In the genomic region with DNA sequence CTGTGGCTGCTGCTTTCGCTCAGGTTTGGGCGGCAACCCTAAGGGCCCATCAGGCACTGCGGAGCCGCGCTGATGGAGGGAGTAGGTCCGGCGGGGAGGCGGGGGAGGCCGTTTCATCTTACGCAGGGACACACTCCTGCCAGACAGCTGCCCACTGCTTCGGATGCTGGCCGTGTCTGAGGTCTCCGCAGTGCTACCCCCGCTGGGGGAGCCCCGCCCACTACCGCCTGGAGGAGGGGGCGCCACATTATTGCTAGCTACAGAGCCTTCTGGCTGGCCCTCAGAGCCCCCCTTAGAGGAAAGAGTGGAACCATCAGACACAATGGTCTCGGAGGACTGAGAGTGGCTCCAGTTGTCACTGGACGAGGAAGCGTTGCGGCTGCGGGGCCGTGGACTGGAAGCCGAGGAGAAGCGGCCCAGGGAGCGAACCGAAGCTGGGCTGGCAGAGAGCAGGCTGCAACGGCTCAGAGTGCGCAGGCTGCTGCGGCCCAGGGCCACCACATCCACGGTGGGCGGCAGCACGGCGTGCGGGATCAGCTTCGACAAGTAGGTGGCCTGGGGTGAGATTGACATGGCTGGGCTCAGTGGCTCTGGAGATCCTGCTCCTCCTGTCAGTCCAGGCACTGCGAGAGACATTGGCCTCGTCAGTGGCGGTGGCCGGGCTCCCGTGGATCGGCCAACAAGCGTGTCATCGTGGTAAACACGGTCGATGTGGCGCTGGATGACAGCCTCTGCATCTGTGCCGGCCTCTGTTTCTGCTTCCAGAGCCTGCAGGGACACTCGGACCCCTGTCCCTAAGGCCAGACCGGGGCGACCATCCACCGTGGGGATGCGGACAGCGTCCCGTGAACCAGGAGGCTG, we compare ENCODE assay signal across 8 mouse cellular contexts. TPM values are rescaled to one million over a fixed set of nuclear protein-coding genes. Genes with fewer than 3 reads are reported as not detected.
DNase-seq lines count a peak whose midpoint lies in the region; ATAC-seq and TF ChIP-seq lines count a peak whose summit lies in the region.

No protein-coding gene starts in this region.

- H3K36me3 ChIP-seq in testis, adult 2 months (ENCODE audit: control insufficient read depth, insufficient read depth, low read length): peaks cover 2% of the 10 kb centered on the region; the same call in 1 of the 2 replicates
- peaks cover 20% of the 10 kb centered on the region for H3K36me3 ChIP-seq in liver, embryonic 12.5 days

- DNase-seq in gastrocnemius, adult 18-20 months (ENCODE audit: low spot score): peak; percentile 19
- no peak for DNase-seq in gastrocnemius, adult 8-10 months (ENCODE audit: low spot score in 2 of 2)
- DNase-seq in testis, postnatal 10 days (ENCODE audit: low spot score): no peak
- peak; percentile 42 for DNase-seq in testis, postnatal 14 days (ENCODE audit: low spot score)
- DNase-seq in c-Kit-positive CD71-positive TER-119-positive erythroid progenitor cells, embryonic 14.5 days (ENCODE audit: low spot score): no peak
- DNase-seq in frontal cortex, adult 2 months (ENCODE audit: extremely low spot score in 1 of 2, low spot score in 1 of 2): no peak

- 20% methylated on average over 55 of the region's 55 CpGs for WGBS in liver, embryonic 12.5 days (ENCODE audit: insufficient replicate concordance)

- H3K9me3 ChIP-seq in liver, embryonic 12.5 days (replicated peaks): no peaks in the 10 kb centered on the region

- no peak overlapping the region for H3K9ac ChIP-seq in liver, embryonic 12.5 days

- no peak for TF ChIP-seq CTCF in testis, adult 2 months (IDR thresholded peaks at IDR 0.05; ENCODE audit: control insufficient read depth, insufficient read depth, insufficient replicate concordance, low read depth, low read length)

- peaks cover 10% of the 10 kb centered on the region for H3K4me1 ChIP-seq in testis, adult 2 months (ENCODE audit: control insufficient read depth, insufficient read depth, low read length)
- H3K4me1 ChIP-seq in liver, embryonic 12.5 days: peaks cover 21% of the 10 kb centered on the region

- H3K4me2 ChIP-seq in liver, embryonic 12.5 days: peak overlapping the region; percentile 55

- no peak for TF ChIP-seq POLR2A in testis, adult 2 months (IDR thresholded peaks at IDR 0.05; ENCODE audit: control insufficient read depth, low read depth, low read length)

- no peak overlapping the region for H3K27ac ChIP-seq in testis, adult 2 months (ENCODE audit: control insufficient read depth, insufficient read depth, low read depth, low read length)
- no peak overlapping the region for H3K27ac ChIP-seq in liver, embryonic 12.5 days

- ATAC-seq in liver, embryonic 12.5 days: no peak

- peak overlapping the region; percentile 23 for H3K4me3 ChIP-seq in testis, adult 2 months (ENCODE audit: control insufficient read depth, low read depth, low read length)
- peak overlapping the region; percentile 18; the same call in 1 of the 2 replicates for H3K4me3 ChIP-seq in liver, embryonic 12.5 days

- no peaks in the 10 kb centered on the region for H3K27me3 ChIP-seq in testis, adult 2 months (ENCODE audit: control insufficient read depth, insufficient read depth, low read length)
- H3K27me3 ChIP-seq in liver, embryonic 12.5 days (replicated peaks): peaks cover 81% of the 10 kb centered on the region

RNA-seq across cellular contexts. Expression of gene Yars, which starts 34.1 kb away (rescaled TPM):
- total RNA-seq in gastrocnemius, adult 18-20 months (2021): 10 to 100 TPM; 38.8 to 39.5 TPM
- 10 to 100 TPM; 31.2 to 44.4 (median 35.3) TPM for total RNA-seq in gastrocnemius, adult 8-10 months (2022)
- polyA plus RNA-seq in testis, adult 2 months (2012; rRNA removed): 9.5 and 11.9 TPM in 2 replicates
- polyA plus RNA-seq in liver, embryonic 12.5 days (2016; fragmentation: Nextera tagmentation; extraction: Ambion mirVana): 92.4 and 92.9 TPM in 2 replicates
- 72.0 and 72.5 TPM in 2 replicates for polyA plus RNA-seq in frontal cortex, adult 2 months (2012; rRNA removed)

RNA-seq across cellular contexts. Expression of gene S100pbp, which starts 34.1 kb away (rescaled TPM):
- 1 to 10 TPM; 2.9 to 4.1 TPM for total RNA-seq in gastrocnemius, adult 18-20 months (2021)
- 1 to 10 TPM; 3.8 to 4.6 (median 4.4) TPM for total RNA-seq in gastrocnemius, adult 8-10 months (2022)
- polyA plus RNA-seq in testis, adult 2 months (2012; rRNA removed): 26.8 and 34.6 TPM in 2 replicates
- polyA plus RNA-seq in liver, embryonic 12.5 days (2016; fragmentation: Nextera tagmentation; extraction: Ambion mirVana): 10.9 and 12.1 TPM in 2 replicates
- polyA plus RNA-seq in frontal cortex, adult 2 months (2012; rRNA removed): 28.0 and 31.5 TPM in 2 replicates

RNA-seq across cellular contexts. Expression of gene C77080, which starts 37.6 kb away (rescaled TPM):
- total RNA-seq in gastrocnemius, adult 18-20 months (2021): 1 to 10 TPM; 1.4 to 1.8 TPM
- total RNA-seq in gastrocnemius, adult 8-10 months (2022): 1 to 10 TPM in 1 of 4 experiments, under 1 TPM in 3; 0.58 to 1.6 (median 0.75) TPM
- 1.4 and 2.5 TPM in 2 replicates for polyA plus RNA-seq in testis, adult 2 months (2012; rRNA removed)
- 0.72 and 0.92 TPM in 2 replicates for polyA plus RNA-seq in liver, embryonic 12.5 days (2016; fragmentation: Nextera tagmentation; extraction: Ambion mirVana)
- polyA plus RNA-seq in frontal cortex, adult 2 months (2012; rRNA removed): 7.5 and 9.2 TPM in 2 replicates

Comparison
In these comparisons a context has a peak if more than half of its experiments do, and no peak if none do; other contexts are left out.
1. DNase-seq: peak in gastrocnemius, adult 18-20 months (single experiment) and testis, postnatal 14 days (single experiment); none in gastrocnemius, adult 8-10 months (0 of 2), testis, postnatal 10 days (single experiment), c-Kit-positive CD71-positive TER-119-positive erythroid progenitor cells, embryonic 14.5 days (single experiment) and frontal cortex, adult 2 months (0 of 2).